Mouse (Mus musculus): Measurements from ENCODE around the gene Usp31. TPM values are rescaled to one million over a fixed set of nuclear protein-coding genes. Genes with fewer than 3 reads are reported as not detected.

Usp31 gene
- total RNA-seq, 2 experiments from 2014 or later: 4.2 to 5.6 TPM

GRCm38 (mm10) chr7:121658866-121659265, 48.2 kb downstream of the Usp31 start:
- no peak for DNase-seq

- no peak for DNase-seq
Observed at GRCm38 (mm10) chr7:121654675-121655074, 52.4 kb downstream of the Usp31 start.

DNA sequence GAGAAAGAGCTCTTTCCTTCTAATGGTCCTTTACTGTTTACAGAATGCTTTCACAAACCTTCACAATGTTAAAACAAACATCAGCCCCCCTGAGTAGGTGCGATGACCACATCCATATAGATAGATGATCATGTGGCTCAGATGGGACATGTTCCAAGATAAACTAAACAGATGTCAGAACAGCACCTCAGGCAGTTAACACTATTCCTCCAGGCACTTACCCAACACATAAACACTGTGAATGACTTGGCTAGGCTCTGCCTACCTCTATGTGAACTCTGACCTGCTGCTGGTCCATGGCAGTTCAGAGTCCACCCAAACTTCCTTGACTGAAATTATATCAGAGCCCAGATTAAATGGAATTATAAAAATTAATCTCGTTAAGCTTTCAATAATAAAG, 54.4 kb downstream of the Usp31 start:
- DNase-seq: no peak

GRCm38 (mm10) chr7:121650724-121651123, 56.3 kb downstream of the Usp31 start:
- no peak for DNase-seq

GRCm38 (mm10) chr7:121640998-121641762, 65.9 kb downstream of the Usp31 start:
- DNase-seq: peak; percentile 40

GRCm38 (mm10) chr7:121636732-121637131, 70.3 kb downstream of the Usp31 start:
- DNase-seq: no peak

GRCm38 (mm10) chr7:121634236-121634635, 72.8 kb downstream of the Usp31 start:
- no peak for DNase-seq

DNA sequence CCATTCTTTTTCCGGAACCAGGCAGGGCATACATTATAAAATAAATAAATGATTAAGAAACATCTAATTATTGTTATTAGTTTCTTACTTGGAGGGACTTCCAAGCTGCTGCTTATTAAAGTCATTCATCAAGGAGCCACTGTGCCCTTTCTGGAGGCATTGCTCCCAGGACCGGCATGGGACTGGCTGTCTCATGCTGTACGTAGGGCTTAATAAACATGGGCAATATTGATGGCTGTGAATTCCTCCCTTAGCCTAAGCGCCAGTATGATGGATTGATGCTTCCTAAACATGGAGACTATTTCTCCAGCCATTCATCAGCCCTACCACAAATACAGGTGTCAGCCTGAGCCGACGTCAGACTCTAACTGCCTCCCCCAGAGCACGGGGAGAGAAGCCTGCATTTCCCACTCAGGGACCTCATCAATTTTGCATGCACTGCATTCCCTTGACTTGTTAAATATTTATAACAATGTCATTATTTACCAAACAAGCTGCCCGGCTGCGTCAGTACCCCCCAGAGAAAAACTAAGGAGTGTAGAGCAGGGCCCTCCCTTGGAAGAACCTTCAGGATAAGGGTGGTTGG, 84.1 kb downstream of the Usp31 start:
- DNase-seq: no peak

DNA sequence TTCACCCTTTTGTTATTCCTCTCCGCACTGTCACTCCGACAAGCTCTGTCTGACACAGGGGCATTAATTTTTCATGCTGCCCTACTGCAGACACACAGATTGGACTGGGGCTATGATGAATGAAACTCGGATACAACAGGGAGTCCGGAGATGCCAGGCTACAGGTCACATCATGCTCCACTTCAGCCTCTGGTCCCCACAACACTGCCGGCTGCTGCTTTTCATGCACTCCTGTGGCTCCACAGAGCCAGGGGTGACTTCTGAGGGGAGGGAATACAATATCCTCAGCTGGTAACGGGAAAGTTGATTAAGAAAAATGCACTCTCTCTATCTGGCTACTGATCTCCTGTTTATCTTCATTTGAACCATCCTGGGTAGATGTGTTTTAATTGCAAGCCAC, 84.6 kb downstream of the Usp31 start:
- no peak for DNase-seq

- DNase-seq: peak; percentile 12
Observed at GRCm38 (mm10) chr7:121601697-121602096, 105.4 kb downstream of the Usp31 start.

GRCm38 (mm10) chr7:121596401-121596800, 110.7 kb downstream of the Usp31 start:
- peak; percentile 24 for DNase-seq

GRCm38 (mm10) chr7:121595496-121595895, 111.6 kb downstream of the Usp31 start:
- DNase-seq: no peak

DNA sequence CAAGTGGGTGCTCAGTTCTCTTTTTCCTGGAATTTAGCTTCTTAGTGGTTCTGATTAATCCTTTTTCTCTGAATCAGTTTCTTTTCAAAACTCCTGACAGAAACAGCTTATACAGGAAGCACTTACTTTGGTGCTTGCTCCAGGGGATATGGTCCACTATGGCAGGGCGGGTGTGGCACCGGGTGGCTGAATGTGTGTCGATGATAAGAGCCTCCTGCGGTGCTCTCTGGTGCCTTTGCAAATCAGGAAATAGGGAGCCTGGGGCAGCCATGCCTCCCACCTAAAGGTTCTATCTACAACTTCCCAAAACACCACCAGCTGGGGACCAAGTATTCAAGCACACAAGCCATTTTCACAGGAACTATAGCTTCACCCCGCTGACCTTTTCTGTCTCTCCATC, 112.0 kb downstream of the Usp31 start:
- DNase-seq: no peak

- no peak for DNase-seq
Observed at GRCm38 (mm10) chr7:121594623-121595022, 112.4 kb downstream of the Usp31 start.

Other genes with a start within 250 kb of the Usp31 start
- gene Scnn1g, start 27.2 kb upstream of the Usp31 start, total RNA-seq (2021): not detected
- under 1 TPM; 0.12 to 0.16 TPM for gene Scnn1b, start 157.8 kb upstream of the Usp31 start, total RNA-seq (2021)

Data from gastrocnemius, postnatal 10 days (tissue).